Mouse (Mus musculus) liver, postnatal 0 days (tissue): ENCODE measurements around the gene Fahd1.
A peak's percentile ranks its signal among the peaks of the same experiment; 100 is the strongest.

Experiments used
- CTCF ChIP-seq: sonication (generic); IDR thresholded peaks from 2 replicates; pipeline ENCODE4 v1.5.1; 2016; ENCODE audit warnings: antibody characterized with exemption, low read depth
- EP300 ChIP-seq: IDR thresholded peaks from 2 replicates; pipeline ENCODE4 v1.6.1; 2016; ENCODE audit warnings: antibody characterized with exemption, low read depth, mild to moderate bottlenecking

- TF ChIP-seq CTCF (peak; percentile 37), EP300 (peak; percentile 79; the same call in 1 of the 2 replicates)
Measured at GRCm38 (mm10) chr17:24850065-24850772, at the start of gene Fahd1.
